Mouse (Mus musculus) embryonic fibroblast, embryonic 13.5 days (primary cell): ENCODE data around the gene Catsper1. TPM values are rescaled to one million over a fixed set of nuclear protein-coding genes. Genes with fewer than 3 reads are reported as not detected.
A peak's percentile ranks its signal among the peaks of the same experiment; 100 is the strongest.

Experiments
- H3K27ac ChIP-seq: 2 replicates; pipeline ENCODE4 v1.5.1; 2012; ENCODE audit warnings: low read length, control low read depth, inconsistent platforms; ENCODE audit not compliant: insufficient read depth
- H3K4me1 ChIP-seq: 2 replicates; pipeline ENCODE4 v1.6.1; 2011; ENCODE audit warnings: low read length; ENCODE audit not compliant: control insufficient read depth, insufficient read depth
- H3K4me3 ChIP-seq: 2 replicates; pipeline ENCODE4 v1.5.1; 2011; ENCODE audit warnings: mild to moderate bottlenecking, control low read depth, low read length; ENCODE audit not compliant: insufficient read depth
- CTCF ChIP-seq: IDR thresholded peaks from 2 replicates; pipeline ENCODE4 v1.5.1; 2011; ENCODE audit warnings: mild to moderate bottlenecking, control low read depth, low read length, moderate library complexity, borderline replicate concordance; ENCODE audit not compliant: insufficient read depth
- POLR2A ChIP-seq: IDR thresholded peaks from 2 replicates; pipeline ENCODE4 v1.6.1; 2011; ENCODE audit warnings: low read depth, mild to moderate bottlenecking, control low read depth, low read length, moderate library complexity
- polyA plus RNA-seq: library from polyadenylated mRNA; stranded (reverse); fragments of >200 nt; gene quantifications from 2 replicates; pipeline ENCODE4 v1.2.4, GENCODE M21; 2011; ENCODE audit warnings: low read depth; ENCODE audit not compliant: missing spikeins, insufficient read length

Catsper1 gene
- polyA plus RNA-seq, 1 experiment = not detected

DNA sequence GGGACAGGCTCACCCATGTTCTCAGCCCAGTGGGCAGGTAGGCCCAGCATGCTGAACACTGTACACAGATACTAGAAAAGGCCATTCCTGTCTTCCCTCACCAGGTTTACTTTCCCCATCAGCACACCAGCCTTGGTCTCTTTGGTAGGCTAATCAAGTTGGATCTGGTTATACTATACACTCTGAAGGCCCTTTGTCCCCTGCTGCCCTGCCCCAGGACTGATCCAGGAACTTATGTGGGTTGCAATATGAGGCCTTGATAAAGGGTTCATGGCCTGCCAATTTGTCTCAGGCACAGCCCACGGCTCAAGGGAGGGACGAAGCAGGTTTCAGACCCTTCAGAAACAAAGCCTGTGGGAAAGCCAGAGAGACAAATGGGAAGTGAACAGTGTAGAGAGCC is 18.1 kb downstream of the Catsper1 start:
- Histone ChIP-seq H3K4me3 (no peak overlapping the region), H3K4me1 (0 out of 2 replicates have a peak, but pooled peaks cover 2% of the 10 kb centered on the region), H3K27ac (no peak overlapping the region)
- TF ChIP-seq POLR2A (no peak), CTCF (no peak)

DNA sequence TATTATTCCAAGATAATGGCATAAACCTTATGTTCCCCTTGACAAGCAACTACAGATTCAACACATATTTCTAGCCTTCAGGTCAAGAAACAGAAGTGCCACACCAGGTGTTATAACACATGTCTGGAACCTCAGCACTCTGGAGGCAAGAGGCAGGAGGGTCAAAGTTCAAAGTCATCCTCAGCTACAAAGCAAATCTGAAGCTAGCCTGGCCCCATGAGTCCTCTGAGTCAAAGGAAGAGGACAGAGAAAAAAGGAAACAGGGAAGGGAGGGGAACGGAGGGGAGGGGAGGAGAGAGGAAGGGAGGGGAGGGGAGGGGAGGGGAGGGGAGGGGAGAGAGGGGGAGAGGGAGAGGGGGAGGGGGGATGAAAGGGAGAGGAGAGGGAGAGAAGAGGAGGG is 20.5 kb downstream of the Catsper1 start:
- no peaks in the 10 kb centered on the region for H3K4me1 ChIP-seq
- TF ChIP-seq CTCF (no peak), POLR2A (no peak)
- H3K4me3 ChIP-seq = no peak overlapping the region
- H3K27ac ChIP-seq = no peak overlapping the region

DNA sequence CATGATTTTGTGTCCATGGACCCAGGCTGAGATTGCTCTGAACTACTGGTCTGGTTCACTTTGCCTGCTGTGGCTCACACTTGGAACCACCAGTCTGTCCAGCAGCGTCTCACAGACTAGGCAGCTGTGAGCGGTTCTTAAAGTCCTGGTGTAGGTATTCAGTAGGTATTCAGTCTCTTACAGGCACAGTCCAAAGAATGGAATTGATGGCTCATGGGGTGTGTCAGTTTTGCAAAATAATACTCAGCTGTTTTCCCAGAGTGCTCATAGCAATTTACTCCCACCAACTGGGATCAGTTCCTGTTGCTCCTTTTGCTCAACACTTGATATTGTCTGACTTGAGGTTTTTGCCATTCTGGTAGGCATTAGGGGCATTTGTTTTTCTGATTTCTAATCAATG is 26.6 kb downstream of the Catsper1 start:
- no peak overlapping the region for H3K4me3 ChIP-seq
- no peaks in the 10 kb centered on the region for H3K4me1 ChIP-seq
- H3K27ac ChIP-seq = no peak overlapping the region
- TF ChIP-seq CTCF = no peak
- no peak for TF ChIP-seq POLR2A

DNA sequence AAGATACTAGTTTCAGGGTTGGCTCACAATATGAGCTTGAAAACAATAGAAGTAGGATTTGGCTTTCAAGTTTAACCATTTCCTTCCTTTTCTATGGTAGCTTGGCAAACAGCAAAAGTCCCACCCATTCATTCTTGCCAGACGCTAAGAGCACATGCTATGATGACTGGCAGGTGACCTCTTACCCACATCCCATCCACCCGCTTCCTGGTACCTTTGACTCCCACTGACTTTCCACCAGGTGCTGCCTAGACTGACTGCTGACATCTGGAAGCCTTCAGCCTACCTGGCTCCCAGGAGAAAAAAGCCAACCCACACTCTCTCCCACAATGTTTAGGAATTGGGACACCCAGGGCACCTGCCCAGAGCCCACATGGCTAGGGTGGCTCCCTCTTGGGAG is 28.6 kb downstream of the Catsper1 start:
- no peak for TF ChIP-seq POLR2A
- Histone ChIP-seq H3K27ac (no peak overlapping the region), H3K4me1 (peaks cover 6% of the 10 kb centered on the region; the same call in 1 of the 2 replicates), H3K4me3 (no peak overlapping the region)

DNA sequence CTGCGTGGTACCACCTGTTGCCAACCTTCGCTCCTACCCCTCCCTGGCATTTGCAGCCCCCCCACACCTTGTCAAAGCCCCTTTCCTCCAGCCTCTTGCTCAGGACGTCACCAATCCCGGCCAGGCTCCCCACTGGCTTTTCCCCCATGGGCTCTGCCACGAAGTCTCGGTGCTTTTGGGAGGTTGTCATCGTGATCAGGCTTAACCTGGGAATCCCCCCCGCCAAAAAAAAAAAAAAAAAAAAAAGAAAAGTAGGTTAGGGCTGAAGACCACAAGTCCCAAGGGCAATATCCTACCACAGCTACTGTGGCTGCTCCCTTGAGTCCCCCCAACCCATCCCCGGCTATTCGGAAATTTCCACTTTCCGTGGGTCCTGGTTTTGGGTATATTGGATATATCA is 30.2 kb downstream of the Catsper1 start:
- H3K27ac ChIP-seq = no peak overlapping the region
- no peak for TF ChIP-seq POLR2A
- TF ChIP-seq CTCF = no peak
- peaks cover 6% of the 10 kb centered on the region; the same call in 1 of the 2 replicates for H3K4me1 ChIP-seq
- peak overlapping the region; percentile 72 for H3K4me3 ChIP-seq

DNA sequence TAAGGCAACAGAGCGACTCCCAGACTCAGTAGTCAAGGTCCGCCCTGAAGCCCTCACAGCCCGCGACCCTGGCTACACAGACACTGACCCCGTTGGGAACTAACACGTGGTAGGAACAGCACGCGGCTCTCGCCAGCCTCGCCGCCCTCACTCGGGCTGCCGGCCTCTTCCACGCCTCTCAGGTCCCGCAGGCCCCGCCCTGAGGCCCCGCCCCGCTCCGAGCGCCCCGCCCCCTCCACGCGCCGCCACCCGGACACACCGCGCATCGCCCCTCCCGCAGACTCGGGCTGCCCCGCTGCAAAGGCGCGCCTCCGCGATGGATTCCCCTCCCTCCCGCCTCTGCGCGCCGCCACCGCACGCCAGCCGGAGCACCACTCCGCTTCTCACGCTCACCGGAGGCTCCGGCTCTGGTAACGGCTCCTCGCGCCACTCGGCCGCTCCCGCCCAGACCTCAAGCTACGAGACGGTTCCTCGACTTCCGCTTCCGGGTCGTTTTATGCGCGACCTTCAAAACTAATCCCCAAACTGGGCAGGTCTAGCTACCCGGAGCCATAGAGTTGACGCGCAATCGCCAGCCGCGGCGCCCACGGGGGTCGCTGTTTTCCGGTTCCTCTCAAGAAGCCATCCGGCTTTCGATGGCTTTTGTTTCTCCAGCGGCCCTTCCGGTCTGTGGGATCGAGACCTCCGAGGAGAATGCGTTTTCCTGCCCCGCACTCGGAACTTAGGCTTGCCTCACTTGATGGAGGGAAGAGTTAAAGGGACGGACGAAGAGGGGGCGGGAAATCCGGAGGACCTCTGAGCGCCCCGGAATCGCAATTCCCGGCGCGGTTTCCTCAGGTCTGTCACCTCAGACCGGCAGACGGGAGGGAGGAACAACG is 30.9 kb downstream of the Catsper1 start, which contains the start of gene Eif1ad:
Eif1ad (plus strand) TSS at position 567 of the 878 bp plus-strand sequence.
- Histone ChIP-seq H3K27ac (peak within 1 kb of the TSS; percentile 89), H3K4me3 (peak within 1 kb of the TSS; percentile 88), H3K4me1 (peaks cover 6% of the 10 kb centered on the region; the same call in 1 of the 2 replicates)
- peak; percentile 56 for TF ChIP-seq POLR2A
- TF ChIP-seq CTCF = no peak

DNA sequence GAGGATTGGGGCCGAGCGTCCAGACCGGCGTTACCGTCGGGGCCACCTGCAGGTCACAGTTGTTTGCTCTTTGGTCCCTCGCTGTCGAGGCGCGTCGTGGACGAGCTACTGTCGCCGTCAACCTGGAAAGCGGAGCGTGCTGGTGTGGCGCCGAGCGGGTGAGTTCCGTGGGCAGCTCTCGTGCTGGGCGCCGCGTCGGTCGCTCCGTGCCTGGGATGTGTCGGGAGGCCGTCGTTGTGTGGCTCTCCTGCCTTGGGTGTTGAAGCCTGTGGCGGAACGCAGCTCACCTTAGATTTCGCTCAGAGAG is 31.5 kb downstream of the Catsper1 start, which contains the start of gene Banf1:
Banf1 (minus strand) TSS at position 116 of the 307 bp plus-strand sequence.
- peak within 1 kb of the TSS; percentile 88 for H3K4me3 ChIP-seq
- peak; percentile 49; the same call in 1 of the 2 replicates for TF ChIP-seq POLR2A
- TF ChIP-seq CTCF = no peak
- peak within 1 kb of the TSS; percentile 89 for H3K27ac ChIP-seq
- peaks cover 6% of the 10 kb centered on the region; the same call in 1 of the 2 replicates for H3K4me1 ChIP-seq

DNA sequence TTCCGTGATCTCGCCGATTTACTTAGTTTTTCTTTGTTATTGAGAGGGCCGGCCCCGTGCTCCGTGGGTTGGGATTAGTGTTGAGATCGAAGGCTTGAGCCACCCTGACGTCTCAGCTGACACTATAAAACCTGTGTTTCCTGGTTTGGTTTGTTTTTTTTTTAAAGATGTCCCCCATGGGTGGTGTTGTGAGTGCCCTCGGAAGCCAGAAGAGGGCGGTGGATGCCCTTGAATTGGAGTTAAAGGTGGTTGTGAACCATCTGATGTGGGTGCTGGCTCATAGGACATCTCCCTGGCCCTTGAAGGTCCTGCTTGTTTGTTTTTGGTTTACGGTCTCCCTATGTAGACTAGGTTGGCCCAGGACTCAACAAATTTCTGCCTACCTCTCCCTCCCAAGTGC is 31.9 kb downstream of the Catsper1 start:
- H3K4me1 ChIP-seq = peaks cover 6% of the 10 kb centered on the region; the same call in 1 of the 2 replicates
- H3K4me3 ChIP-seq = peak overlapping the region; percentile 88
- TF ChIP-seq CTCF (no peak), POLR2A (no peak)
- H3K27ac ChIP-seq = no peak overlapping the region

DNA sequence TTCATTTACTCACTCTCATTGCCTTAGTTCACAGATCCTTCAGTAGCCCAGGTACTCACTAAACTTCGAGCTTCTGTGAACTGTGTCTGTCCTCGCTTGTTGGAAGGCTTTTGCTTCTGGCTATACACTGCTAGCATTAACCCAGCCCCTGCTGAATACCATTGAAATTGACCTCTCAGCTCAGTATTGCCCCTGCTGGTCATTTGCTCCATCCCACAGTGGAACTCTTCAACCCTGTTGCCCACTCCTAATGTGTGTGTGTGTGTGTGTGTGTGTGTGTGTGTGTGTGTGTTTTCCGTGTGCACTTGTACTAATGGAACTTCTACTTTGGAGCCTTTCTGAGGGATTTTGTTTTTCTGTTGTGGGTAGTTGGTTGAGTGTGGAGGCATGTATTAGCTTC is 35.4 kb downstream of the Catsper1 start:
- Histone ChIP-seq H3K4me1 (peaks cover 6% of the 10 kb centered on the region; the same call in 1 of the 2 replicates), H3K27ac (no peak overlapping the region), H3K4me3 (no peak overlapping the region)
- no peak for TF ChIP-seq CTCF
- no peak for TF ChIP-seq POLR2A

DNA sequence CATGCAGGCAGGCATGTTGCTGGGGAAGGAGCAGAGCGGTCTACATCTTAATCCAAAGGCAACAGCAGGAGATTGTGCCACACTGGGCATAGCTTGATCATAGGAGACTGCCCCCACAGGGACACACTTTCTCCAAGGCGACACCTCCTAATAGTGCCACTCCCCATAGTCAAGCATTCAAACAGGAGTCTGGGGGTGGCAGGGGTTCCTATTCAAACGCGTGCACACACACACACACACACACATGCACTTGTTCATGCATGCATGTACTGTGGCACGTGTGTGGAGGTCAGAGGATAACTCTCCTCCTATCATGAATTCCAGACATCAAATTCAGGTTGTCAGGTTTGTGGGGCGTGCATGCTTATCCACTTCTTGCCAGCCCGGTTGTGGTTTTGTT is 37.2 kb downstream of the Catsper1 start:
- Histone ChIP-seq H3K4me3 (no peak overlapping the region), H3K4me1 (peaks cover 6% of the 10 kb centered on the region; the same call in 1 of the 2 replicates), H3K27ac (no peak overlapping the region)
- TF ChIP-seq POLR2A = no peak
- no peak for TF ChIP-seq CTCF
